Mouse (Mus musculus) mesoderm, embryonic 11.5 days (tissue): ENCODE results near the gene G3bp1.

ENCODE experiments used
- DNase-seq: peaks from one replicate; pipeline ENCODE4 v3.0.0-alpha.2; 2012; ENCODE audit warnings: low read depth, low spot score

Gene G3bp1

GRCm38 (mm10) chr11:55464707-55465106 lies 4.8 kb upstream of the G3bp1 start:
- no peak for DNase-seq

GRCm38 (mm10) chr11:55465177-55465576 lies 4.3 kb upstream of the G3bp1 start:
- DNase-seq = no peak

- DNase-seq = peak; percentile 7
Observed at GRCm38 (mm10) chr11:55468012-55468411, 1.5 kb upstream of the G3bp1 start.

GRCm38 (mm10) chr11:55468611-55469047 lies 856 bp upstream of the G3bp1 start:
- no peak for DNase-seq

- DNase-seq = peak; percentile 38
Observed at GRCm38 (mm10) chr11:55469923-55470691, 622 bp downstream of the G3bp1 start.

- DNase-seq = no peak
Observed at GRCm38 (mm10) chr11:55470761-55471160, 1.3 kb downstream of the G3bp1 start.

- DNase-seq = no peak
Observed at GRCm38 (mm10) chr11:55471467-55471866, 2.0 kb downstream of the G3bp1 start.

GRCm38 (mm10) chr11:55473219-55473618 lies 3.7 kb downstream of the G3bp1 start:
- no peak for DNase-seq

- no peak for DNase-seq
Observed at GRCm38 (mm10) chr11:55485443-55485842, 16.0 kb downstream of the G3bp1 start.

GRCm38 (mm10) chr11:55496158-55496557 lies 26.7 kb downstream of the G3bp1 start:
- no peak for DNase-seq

- DNase-seq = peak; percentile 64
Observed at GRCm38 (mm10) chr11:55497885-55498284, 28.4 kb downstream of the G3bp1 start.

GRCm38 (mm10) chr11:55501955-55502531 lies 32.6 kb downstream of the G3bp1 start:
- DNase-seq = no peak

- DNase-seq = no peak
Observed at GRCm38 (mm10) chr11:55502886-55503285, 33.4 kb downstream of the G3bp1 start.

GRCm38 (mm10) chr11:55505485-55505884 lies 36.0 kb downstream of the G3bp1 start:
- DNase-seq = no peak

GRCm38 (mm10) chr11:55511374-55511773 lies 41.9 kb downstream of the G3bp1 start:
- peak; percentile 41 for DNase-seq

- DNase-seq = no peak
Observed at GRCm38 (mm10) chr11:55517666-55518065, 48.2 kb downstream of the G3bp1 start.

- peak; percentile 81 for DNase-seq
Observed at GRCm38 (mm10) chr11:55518806-55519674, 49.6 kb downstream of the G3bp1 start.

- no peak for DNase-seq
Observed at GRCm38 (mm10) chr11:55530741-55531140, 61.3 kb downstream of the G3bp1 start.

GRCm38 (mm10) chr11:55533378-55533777 lies 63.9 kb downstream of the G3bp1 start:
- DNase-seq = no peak

GRCm38 (mm10) chr11:55534766-55535165 lies 65.3 kb downstream of the G3bp1 start:
- DNase-seq = no peak

- DNase-seq = no peak
Observed at GRCm38 (mm10) chr11:55542128-55542527, 72.6 kb downstream of the G3bp1 start.

- no peak for DNase-seq
Observed at GRCm38 (mm10) chr11:55542671-55543070, 73.2 kb downstream of the G3bp1 start.
